Mouse (Mus musculus) MEL (cell line): Measurements from ENCODE around the gene Meioc. TPM values are rescaled to one million over a fixed set of nuclear protein-coding genes. Genes with fewer than 3 reads are reported as not detected.

Source experiments
- DNase-seq: peaks from one replicate; pipeline ENCODE4 v3.0.0; 2011; ENCODE audit warnings: low read depth, low spot score
- H3K27ac ChIP-seq: 2 replicates; pipeline ENCODE4 v1.5.1; 2012; ENCODE audit warnings: low read depth, mild to moderate bottlenecking, control low read depth, low read length, moderate library complexity; ENCODE audit not compliant: control insufficient read depth
- H3K27me3 ChIP-seq, 2 experiments: fragments of 150-350 bp in 1 of 2; sonication (generic) in 1 of 2; 2 replicates each; pipeline ENCODE4 v1.6.1; 2012; ENCODE audit warnings: low read length in 2 of 2, mild to moderate bottlenecking in 2 of 2, improper control_type of control experiment in 1 of 2, moderate library complexity in 1 of 2; ENCODE audit not compliant: insufficient read depth in 2 of 2, control insufficient read depth in 1 of 2
- H3K36me3 ChIP-seq, 2 experiments: 2 replicates each; pipeline ENCODE4 v1.6.1; 2012 to 2014; ENCODE audit warnings: low read length in 2 of 2, improper control_type of control experiment in 1 of 2, inconsistent platforms in 1 of 2, mild to moderate bottlenecking in 1 of 2; ENCODE audit not compliant: insufficient read depth in 2 of 2, control insufficient read depth in 1 of 2
- H3K4me1 ChIP-seq, 2 experiments: fragments of 150-350 bp in 1 of 2; sonication (generic) in 1 of 2; 2 replicates each; pipeline ENCODE4 v1.6.1; 2012; ENCODE audit warnings: low read length in 2 of 2, improper control_type of control experiment in 1 of 2, mild to moderate bottlenecking in 1 of 2; ENCODE audit not compliant: insufficient read depth in 2 of 2, control insufficient read depth in 1 of 2
- H3K4me3 ChIP-seq, 2 experiments: fragments of 150-350 bp in 1 of 2; sonication (generic) in 1 of 2; 2 replicates each; pipeline ENCODE4 v1.5.1; 2012; ENCODE audit warnings: low read depth in 2 of 2, low read length in 2 of 2, mild to moderate bottlenecking in 2 of 2, moderate library complexity in 2 of 2, control low read depth in 1 of 2, improper control_type of control experiment in 1 of 2; ENCODE audit not compliant: control insufficient read depth in 1 of 2, insufficient read depth in 1 of 2
- H3K79me2 ChIP-seq: 2 replicates; pipeline ENCODE4 v1.6.1; 2012; ENCODE audit warnings: mild to moderate bottlenecking, low read length, moderate library complexity; ENCODE audit not compliant: control insufficient read depth, poor library complexity, insufficient read depth
- H3K9ac ChIP-seq: 2 replicates; pipeline ENCODE4 v1.6.1; 2012; ENCODE audit warnings: low read depth, mild to moderate bottlenecking, control low read depth, low read length, moderate library complexity; ENCODE audit not compliant: control insufficient read depth, poor library complexity, severe bottlenecking
- H3K9me3 ChIP-seq: fragments of 150-350 bp; sonication (generic); replicated peaks from 2 replicates; pipeline ENCODE4 v1.6.1; 2012; ENCODE audit warnings: mild to moderate bottlenecking, low read length, improper control_type of control experiment, moderate library complexity; ENCODE audit not compliant: insufficient read depth
- CTCF ChIP-seq, 3 experiments: IDR thresholded peaks in 2 of 3; conservative IDR thresholded peaks in 1 of 3; 2 replicates each; pipeline ENCODE4 v1.5.1; 2011 to 2012; ENCODE audit warnings: low read length in 3 of 3, low read depth in 2 of 3, mild to moderate bottlenecking in 2 of 3, improper control_type of control experiment in 1 of 3, inconsistent platforms in 1 of 3, mixed read lengths in 1 of 3, moderate library complexity in 1 of 3; ENCODE audit not compliant: control insufficient read depth in 1 of 3, insufficient read depth in 1 of 3, poor library complexity in 1 of 3, severe bottlenecking in 1 of 3
- E2F4 ChIP-seq: IDR thresholded peaks from 2 replicates; pipeline ENCODE4 v1.6.1; 2011; ENCODE audit warnings: low read depth, low read length, improper control_type of control experiment, borderline replicate concordance
- GATA1 ChIP-seq: IDR thresholded peaks from 2 replicates; pipeline ENCODE4 v1.6.1; 2011; ENCODE audit warnings: low read depth, low read length, improper control_type of control experiment
- JUND ChIP-seq: IDR thresholded peaks from 2 replicates; pipeline ENCODE4 v1.6.1; 2011; ENCODE audit warnings: low read depth, mild to moderate bottlenecking, improper control_type of control experiment, low read length
- MAZ ChIP-seq: IDR thresholded peaks from 2 replicates; pipeline ENCODE4 v1.6.1; 2012; ENCODE audit warnings: low read depth, mild to moderate bottlenecking, inconsistent platforms, low read length, improper control_type of control experiment
- MXI1 ChIP-seq: IDR thresholded peaks from 2 replicates; pipeline ENCODE4 v1.6.1; 2011; ENCODE audit warnings: mild to moderate bottlenecking, low read depth, low read length, improper control_type of control experiment
- NELFE ChIP-seq: IDR thresholded peaks from 2 replicates; pipeline ENCODE4 v1.6.1; 2011; ENCODE audit warnings: low read depth, low read length, improper control_type of control experiment
- NRF1 ChIP-seq: IDR thresholded peaks from 2 replicates; pipeline ENCODE4 v1.6.1; 2014; ENCODE audit warnings: low read depth, mild to moderate bottlenecking, inconsistent platforms, low read length, improper control_type of control experiment, moderate library complexity; ENCODE audit not compliant: poor library complexity, insufficient read depth, severe bottlenecking
- POLR2A ChIP-seq, 2 experiments: IDR thresholded peaks; 2 replicates each; pipeline ENCODE4 v1.6.1; 2011 to 2012; ENCODE audit warnings: low read length in 2 of 2, mild to moderate bottlenecking in 2 of 2, control low read depth in 1 of 2, improper control_type of control experiment in 1 of 2, low read depth in 1 of 2, moderate library complexity in 1 of 2; ENCODE audit not compliant: control insufficient read depth in 1 of 2, insufficient read depth in 1 of 2, poor library complexity in 1 of 2
- POLR2AphosphoS2 ChIP-seq: IDR thresholded peaks from 2 replicates; pipeline ENCODE4 v1.6.1; 2011; ENCODE audit warnings: low read length, improper control_type of control experiment
- TAL1 ChIP-seq: IDR thresholded peaks from 2 replicates; pipeline ENCODE4 v1.6.1; 2012; ENCODE audit warnings: mild to moderate bottlenecking, inconsistent platforms, low read length, moderate library complexity, mixed read lengths
- TCF12 ChIP-seq: IDR thresholded peaks from 2 replicates; pipeline ENCODE4 v1.6.1; 2014; ENCODE audit warnings: low read depth, mild to moderate bottlenecking, inconsistent platforms, low read length, improper control_type of control experiment, moderate library complexity
- UBTF ChIP-seq: IDR thresholded peaks from 2 replicates; pipeline ENCODE4 v1.6.1; 2012; ENCODE audit warnings: low read depth, mild to moderate bottlenecking, inconsistent platforms, low read length, improper control_type of control experiment, moderate library complexity, borderline replicate concordance; ENCODE audit not compliant: insufficient read depth
- USF1 ChIP-seq: IDR thresholded peaks from 2 replicates; pipeline ENCODE4 v1.6.1; 2014; ENCODE audit warnings: low read depth, mild to moderate bottlenecking, inconsistent platforms, low read length, improper control_type of control experiment, moderate library complexity
- polyA plus RNA-seq, 2 experiments: library from polyadenylated mRNA; stranded (reverse) in 1 of 2; unstranded in 1 of 2; fragments of >175 nt in 1 of 2; fragments of >200 nt in 1 of 2; gene quantifications; 2 replicates each; pipeline versions ENCODE4 v1.2.1 to v1.2.4; 2012; ENCODE audit warnings: low replicate concordance in 2 of 2, low read depth in 1 of 2; ENCODE audit not compliant: insufficient read length in 2 of 2, insufficient read depth in 1 of 2, missing spikeins in 1 of 2
- total RNA-seq: library from RNA; depleted of rRNA; stranded (reverse); fragments of 300-350 nt; gene quantifications from 2 replicates; pipeline ENCODE4 v1.2.3, GENCODE M21; 2012

The Meioc gene
- total and polyA plus RNA-seq, 3 experiments: 0.06 TPM; not detected in 2

DNA sequence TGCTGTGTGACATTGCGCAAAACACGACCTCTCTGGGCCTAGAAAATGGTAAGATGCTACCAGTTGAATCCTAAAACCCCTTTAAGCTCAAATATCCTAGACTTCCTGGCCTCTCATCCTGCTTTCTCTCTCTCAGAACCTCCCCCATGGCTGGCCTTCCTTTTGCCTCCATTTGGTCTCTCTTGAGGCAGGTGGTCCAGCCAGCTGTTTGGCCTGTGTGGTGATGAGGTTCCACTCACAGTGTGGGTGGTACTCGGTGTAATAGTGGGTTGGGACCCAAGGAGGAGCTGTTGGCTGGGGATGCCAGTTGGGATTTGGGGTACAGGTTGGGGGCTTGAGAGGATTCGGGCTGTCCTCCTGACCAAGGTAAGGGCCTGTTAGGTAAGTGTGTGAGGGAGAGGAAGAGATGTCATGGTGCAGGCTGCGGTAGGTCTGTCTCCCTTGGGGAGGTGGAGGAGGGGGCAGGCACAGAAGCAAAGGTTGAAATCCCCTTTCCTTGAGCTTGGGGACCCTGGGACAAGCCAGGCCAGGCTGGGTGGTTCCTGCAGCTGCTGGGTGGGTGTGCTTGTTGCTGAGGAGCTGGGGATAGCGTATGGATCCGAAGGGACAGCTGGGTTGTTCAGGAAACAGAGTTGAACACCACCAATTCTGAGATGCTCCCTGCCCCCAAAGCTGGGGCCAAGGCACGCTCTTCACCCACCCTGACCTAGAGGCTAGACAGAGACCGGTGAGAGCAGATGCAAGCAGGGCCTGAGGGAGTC is 36.2 kb upstream of the Meioc start:
- TF ChIP-seq NELFE: no peak
- no peak for TF ChIP-seq TCF12
- no peak for TF ChIP-seq POLR2AphosphoS2
- TF ChIP-seq CTCF (IDR thresholded peaks at IDR 0.05 in 2 of 3, conservative IDR thresholded peaks at IDR 0.05 in 1 of 3; ENCODE audit: control insufficient read depth in 1 of 3, insufficient read depth in 1 of 3, low read depth in 2 of 3, low read length in 3 of 3, poor library complexity in 1 of 3, severe bottlenecking in 1 of 3): no peak
- TF ChIP-seq JUND: no peak
- TF ChIP-seq, all 39 proteins: peak for 0
- H3K27me3 ChIP-seq: peaks cover 18 to 20% of the 10 kb centered on the region in 2 experiments
- no peaks in the 10 kb centered on the region for H3K4me1 ChIP-seq
- DNase-seq: no peak
- no peak overlapping the region for H3K9ac ChIP-seq
- H3K79me2 ChIP-seq: no peaks in the 10 kb centered on the region
- H3K9me3 ChIP-seq: no peaks in the 10 kb centered on the region
- H3K4me3 ChIP-seq: no peak overlapping the region
- H3K27ac ChIP-seq: no peak overlapping the region
- H3K36me3 ChIP-seq: no peaks in the 10 kb centered on the region

- H3K27me3 ChIP-seq: peaks cover 21 to 24% of the 10 kb centered on the region in 2 experiments
- no peak for TF ChIP-seq E2F4
- TF ChIP-seq USF1: no peak
- no peak for TF ChIP-seq MXI1
- TF ChIP-seq POLR2A (IDR thresholded peaks at IDR 0.05; ENCODE audit: control insufficient read depth in 1 of 2, insufficient read depth in 1 of 2, low read depth in 1 of 2, low read length in 2 of 2, poor library complexity in 1 of 2): no peak
- no peak for TF ChIP-seq MAZ
- TF ChIP-seq, all 39 proteins: peak for 0
- H3K27ac ChIP-seq: no peak overlapping the region
- DNase-seq: no peak
- no peaks in the 10 kb centered on the region for H3K4me1 ChIP-seq
- no peak overlapping the region for H3K4me3 ChIP-seq
- H3K9me3 ChIP-seq: no peaks in the 10 kb centered on the region
- no peaks in the 10 kb centered on the region for H3K36me3 ChIP-seq
- no peaks in the 10 kb centered on the region for H3K79me2 ChIP-seq
- H3K9ac ChIP-seq: no peak overlapping the region
Observed at GRCm38 (mm10) chr11:102628529-102628928, 35.0 kb upstream of the Meioc start.

- TF ChIP-seq GATA1 (no peak), TAL1 (no peak), POLR2AphosphoS2 (no peak), NRF1 (no peak), UBTF (no peak)
- TF ChIP-seq, all 39 proteins: peak for 0
- Histone ChIP-seq H3K27me3 (peaks cover 21 to 27% of the 10 kb centered on the region in 2 experiments), H3K27ac (no peak overlapping the region), H3K9ac (no peak overlapping the region), H3K4me1 (no peaks in the 10 kb centered on the region), H3K9me3 (no peaks in the 10 kb centered on the region), H3K36me3 (no peaks in the 10 kb centered on the region), H3K79me2 (no peaks in the 10 kb centered on the region), H3K4me3 (no peak overlapping the region)
- no peak for DNase-seq
Observed at GRCm38 (mm10) chr11:102629375-102629774, 34.1 kb upstream of the Meioc start.
